Mouse (Mus musculus) CH12.LX (cell line): ENCODE results near the gene Mrpl38. TPM values are rescaled to one million over a fixed set of nuclear protein-coding genes. Genes with fewer than 3 reads are reported as not detected.
A peak's percentile ranks its signal among the peaks of the same experiment; 100 is the strongest.
"Not testable (repeated sequence)": the region's sequence is repeated elsewhere in the genome, so short reads cannot be mapped to it uniquely, and the experiment has no call there.

Source experiments
- DNase-seq: peaks from one replicate; pipeline ENCODE4 v3.0.0-alpha.2; 2013; ENCODE audit errors: extremely low read depth
- H3K27ac ChIP-seq: 2 replicates; pipeline ENCODE4 v1.5.1; 2012; ENCODE audit warnings: low read depth, mild to moderate bottlenecking, control low read depth, moderate library complexity; ENCODE audit not compliant: insufficient read depth
- H3K27me3 ChIP-seq: replicated peaks from 2 replicates; pipeline ENCODE3; 2012; ENCODE audit warnings: inconsistent platforms
- H3K36me3 ChIP-seq, 2 experiments: replicated peaks in 1 of 2; 2 replicates each; pipeline versions ENCODE3 to v1.6.1; 2012; ENCODE audit warnings: inconsistent platforms in 1 of 2, low read length in 1 of 2, mild to moderate bottlenecking in 1 of 2, mixed read lengths in 1 of 2, moderate library complexity in 1 of 2; ENCODE audit not compliant: control insufficient read depth in 1 of 2, insufficient read depth in 1 of 2
- H3K4me1 ChIP-seq, 2 experiments: 2 replicates each; pipeline ENCODE4 v1.6.1; 2012; ENCODE audit warnings: inconsistent platforms in 1 of 2, moderate library complexity in 1 of 2; ENCODE audit not compliant: insufficient read depth in 2 of 2, control insufficient read depth in 1 of 2
- H3K4me2 ChIP-seq: 2 replicates; pipeline ENCODE4 v1.6.1; 2012; ENCODE audit warnings: low read depth, mild to moderate bottlenecking, control low read depth; ENCODE audit not compliant: poor library complexity, insufficient read depth, severe bottlenecking
- H3K4me3 ChIP-seq, 3 experiments: fragments of 150-350 bp in 1 of 3; sonication (generic) in 1 of 3; replicated peaks in 1 of 3; 2 replicates each; pipeline versions ENCODE3 to v1.5.1; 2011 to 2012; ENCODE audit warnings: low read depth in 2 of 3, low read length in 2 of 3, mild to moderate bottlenecking in 2 of 3, moderate library complexity in 2 of 3, control low read depth in 1 of 3, improper control_type of control experiment in 1 of 3, inconsistent platforms in 1 of 3, mixed read lengths in 1 of 3; ENCODE audit not compliant: poor library complexity in 1 of 3
- H3K79me2 ChIP-seq: replicated peaks from 2 replicates; pipeline ENCODE4 v1.6.1; 2012; ENCODE audit warnings: mild to moderate bottlenecking, moderate library complexity; ENCODE audit not compliant: control insufficient read depth, poor library complexity, insufficient read depth, severe bottlenecking; ENCODE audit errors: extremely low read depth
- H3K9ac ChIP-seq: 2 replicates; pipeline ENCODE4 v1.6.1; 2012; ENCODE audit warnings: low read depth, mild to moderate bottlenecking, control low read depth, moderate library complexity; ENCODE audit not compliant: insufficient read depth
- H3K9me3 ChIP-seq: replicated peaks from 2 replicates; pipeline ENCODE3; 2012; ENCODE audit warnings: low read length, inconsistent platforms, mixed read lengths
- BHLHE40 ChIP-seq: IDR thresholded peaks from 2 replicates; pipeline ENCODE4 v1.6.1; 2011; ENCODE audit warnings: mild to moderate bottlenecking, low read depth, low read length, improper control_type of control experiment
- CHD1 ChIP-seq: IDR thresholded peaks from 2 replicates; pipeline ENCODE4 v1.6.1; 2012; ENCODE audit warnings: low read depth, low read length, improper control_type of control experiment, inconsistent platforms
- E2F4 ChIP-seq: IDR thresholded peaks from 2 replicates; pipeline ENCODE4 v1.6.1; 2011; ENCODE audit warnings: low read depth, low read length, improper control_type of control experiment; ENCODE audit not compliant: insufficient replicate concordance
- EP300 ChIP-seq: IDR thresholded peaks from 2 replicates; pipeline ENCODE4 v1.6.1; 2011; ENCODE audit warnings: low read length, improper control_type of control experiment
- ETS1 ChIP-seq: conservative IDR thresholded peaks from 2 replicates; pipeline ENCODE4 v1.6.1; 2012; ENCODE audit warnings: low read depth, mild to moderate bottlenecking, inconsistent platforms, low read length, improper control_type of control experiment, moderate library complexity
- HCFC1 ChIP-seq: IDR thresholded peaks from 2 replicates; pipeline ENCODE4 v1.6.1; 2012; ENCODE audit warnings: low read depth, mild to moderate bottlenecking, inconsistent platforms, low read length, improper control_type of control experiment
- IRF4 ChIP-seq: IDR thresholded peaks from 2 replicates; pipeline ENCODE4 v1.6.1; 2014; ENCODE audit warnings: low read depth, mild to moderate bottlenecking, inconsistent platforms, low read length, improper control_type of control experiment
- JUND ChIP-seq: conservative IDR thresholded peaks from 2 replicates; pipeline ENCODE4 v1.6.1; 2011; ENCODE audit warnings: low read depth, low read length, improper control_type of control experiment
- KAT2A ChIP-seq: IDR thresholded peaks from 2 replicates; pipeline ENCODE4 v1.6.1; 2012; ENCODE audit warnings: low read length, improper control_type of control experiment, inconsistent platforms; ENCODE audit not compliant: insufficient replicate concordance
- MAFK ChIP-seq: IDR thresholded peaks from 2 replicates; pipeline ENCODE4 v1.6.1; 2011; ENCODE audit warnings: low read length, improper control_type of control experiment; ENCODE audit not compliant: insufficient replicate concordance
- MAX ChIP-seq: IDR thresholded peaks from 2 replicates; pipeline ENCODE4 v1.6.1; 2011; ENCODE audit warnings: low read length, improper control_type of control experiment
- MAZ ChIP-seq: IDR thresholded peaks from 2 replicates; pipeline ENCODE4 v1.6.1; 2012; ENCODE audit warnings: low read depth, mild to moderate bottlenecking, inconsistent platforms, low read length, improper control_type of control experiment, moderate library complexity
- MYC ChIP-seq: IDR thresholded peaks from 2 replicates; pipeline ENCODE4 v1.6.1; 2011; ENCODE audit warnings: low read depth, mild to moderate bottlenecking, improper control_type of control experiment, low read length
- NRF1 ChIP-seq: IDR thresholded peaks from 2 replicates; pipeline ENCODE4 v1.6.1; 2014; ENCODE audit warnings: low read depth, mild to moderate bottlenecking, inconsistent platforms, low read length, improper control_type of control experiment, moderate library complexity
- POLR2AphosphoS2 ChIP-seq: IDR thresholded peaks from 2 replicates; pipeline ENCODE4 v1.6.1; 2011; ENCODE audit warnings: low read depth, low read length, improper control_type of control experiment
- SIN3A ChIP-seq: IDR thresholded peaks from 2 replicates; pipeline ENCODE4 v1.6.1; 2012; ENCODE audit warnings: low read length, improper control_type of control experiment, inconsistent platforms
- SMC3 ChIP-seq: IDR thresholded peaks from 2 replicates; pipeline ENCODE4 v1.6.1; 2011; ENCODE audit warnings: low read depth, low read length, improper control_type of control experiment
- TCF12 ChIP-seq: IDR thresholded peaks from 2 replicates; pipeline ENCODE4 v1.6.1; 2014; ENCODE audit warnings: low read depth, mild to moderate bottlenecking, inconsistent platforms, low read length, improper control_type of control experiment
- USF1 ChIP-seq: IDR thresholded peaks from 2 replicates; pipeline ENCODE4 v1.6.1; 2014; ENCODE audit warnings: low read depth, mild to moderate bottlenecking, inconsistent platforms, low read length, improper control_type of control experiment
- ZMIZ1 ChIP-seq: IDR thresholded peaks from 2 replicates; pipeline ENCODE4 v1.6.1; 2012; ENCODE audit warnings: low read depth, mild to moderate bottlenecking, inconsistent platforms, low read length, improper control_type of control experiment
- ZNF384 ChIP-seq: IDR thresholded peaks from 2 replicates; pipeline ENCODE4 v1.6.1; 2012; ENCODE audit warnings: low read depth, low read length, improper control_type of control experiment, inconsistent platforms
- dilution Hi-C: fragments of 300-500 bp; cut with MboI; formaldehyde crosslinking; loops from 2 replicates; pipeline ENCODE4 v1.14.3; 2020; ENCODE audit warnings: low sequenced_read_pairs; ENCODE audit not compliant: extremely low pct_unique_long_range_greater_than_20kb, extremely low pct_ligation_motif_present
- in situ Hi-C: fragments of 300-500 bp; cut with MboI; formaldehyde crosslinking; loops from 3 replicates; pipeline ENCODE4 v1.14.3; 2019; ENCODE audit warnings: low sequenced_read_pairs, low pct_ligation_motif_present, low pct_unique_long_range_greater_than_20kb, mixed read lengths
- polyA plus RNA-seq: library from polyadenylated mRNA; unstranded; fragments of >175 nt; gene quantifications from 2 replicates; pipeline ENCODE4 v1.2.1, GENCODE M21; 2012; ENCODE audit warnings: low read depth; ENCODE audit not compliant: insufficient read length
- total RNA-seq, 2 experiments: library from RNA; depleted of rRNA; stranded (reverse); fragments of 300-350 nt in 1 of 2; fragments of >200 nt in 1 of 2; gene quantifications; 2 replicates each; pipeline ENCODE4 v1.2.3; 2012 to 2014

The Mrpl38 gene
- total and polyA plus RNA-seq, 3 experiments: 109 to 188 (median 157) TPM

DNA sequence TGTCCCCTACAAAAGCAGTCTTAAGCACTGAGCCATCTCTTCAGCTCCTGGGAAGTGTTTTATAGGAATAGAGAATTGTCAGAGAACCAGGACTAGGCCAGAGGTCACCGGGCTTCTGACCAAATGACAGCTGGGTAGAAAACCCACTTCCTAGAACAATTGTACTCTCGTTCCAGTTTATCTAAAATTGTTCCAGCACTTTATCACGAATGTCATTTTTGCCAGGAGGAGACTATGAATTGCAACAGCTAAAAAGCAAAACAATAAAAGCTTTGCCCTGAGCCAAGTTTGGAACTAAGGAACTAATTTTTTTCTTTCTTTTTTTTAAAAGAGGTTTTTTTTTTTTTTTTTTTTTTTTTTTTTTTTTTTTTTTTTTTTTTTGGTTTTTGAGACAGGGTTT lies 43.1 kb downstream of the Mrpl38 start:
- no peak overlapping the region for H3K4me3 ChIP-seq
- H3K9ac ChIP-seq: no peak overlapping the region
- H3K36me3 ChIP-seq: no peaks in the 10 kb centered on the region
- H3K4me2 ChIP-seq: no peak overlapping the region
- DNase-seq: no peak
- dilution Hi-C loops (no loop called here), in situ Hi-C loops (no loop called here)
- peaks cover 4% of the 10 kb centered on the region for H3K27me3 ChIP-seq
- no peaks in the 10 kb centered on the region for H3K79me2 ChIP-seq
- H3K9me3 ChIP-seq: peaks cover 5% of the 10 kb centered on the region
- no peaks in the 10 kb centered on the region for H3K4me1 ChIP-seq
- H3K27ac ChIP-seq: no peak overlapping the region
- no peak for TF ChIP-seq MAZ
- TF ChIP-seq ZNF384: peak; percentile 74

DNA sequence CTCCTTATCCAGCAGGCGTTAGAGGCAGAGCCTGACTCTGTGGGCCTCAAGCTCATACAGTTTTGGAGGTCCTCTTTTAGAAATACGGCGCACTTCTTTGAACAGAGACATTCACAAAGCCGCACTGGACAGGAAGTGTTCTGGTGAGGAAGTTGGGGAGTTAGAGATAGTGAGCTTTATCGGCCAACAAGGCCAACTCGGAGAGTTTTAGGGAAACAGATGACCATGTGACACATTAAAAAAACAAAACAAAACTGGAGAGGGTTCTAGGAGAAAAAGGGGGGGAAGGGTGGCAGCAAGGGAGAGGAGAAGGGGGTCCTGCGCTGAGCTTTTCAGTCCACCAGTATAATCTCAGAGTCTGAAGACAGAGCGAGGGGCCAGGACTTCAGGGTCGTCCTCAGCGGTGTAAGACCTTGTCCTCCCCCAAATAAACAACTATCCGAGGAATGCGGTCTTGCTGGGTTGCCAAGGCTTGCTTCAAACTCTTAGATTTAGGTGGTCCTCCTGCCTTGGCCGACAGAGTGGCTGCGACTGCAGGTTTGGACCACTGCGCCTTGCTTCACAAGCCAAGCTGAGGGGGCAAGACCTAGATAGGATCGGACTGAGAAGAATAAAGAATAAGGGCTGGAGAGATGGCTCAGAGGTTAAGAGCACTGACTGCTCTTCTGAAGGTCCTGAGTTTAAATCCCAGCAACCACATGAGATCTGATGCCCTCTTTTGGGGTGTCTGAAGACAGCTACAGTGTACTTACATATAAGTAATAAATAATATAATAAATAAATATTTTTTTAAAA lies 44.7 kb downstream of the Mrpl38 start:
- no peak for DNase-seq
- Histone ChIP-seq H3K9me3 (peaks cover 5% of the 10 kb centered on the region), H3K4me1 (no peaks in the 10 kb centered on the region), H3K79me2 (no peaks in the 10 kb centered on the region), H3K4me2 (no peak overlapping the region), H3K4me3 (no peak overlapping the region), H3K36me3 (no peaks in the 10 kb centered on the region), H3K9ac (no peak overlapping the region), H3K27me3 (peaks cover under 1% of the 10 kb centered on the region), H3K27ac (no peak overlapping the region)
- TF ChIP-seq SIN3A (no peak), EP300 (no peak), MAX (no peak), HCFC1 (no peak), CHD1 (no peak), TCF12 (no peak), E2F4 (no peak), MAFK (no peak), KAT2A (no peak), BHLHE40 (no peak), ETS1 (no peak), SMC3 (no peak), NRF1 (no peak), ZMIZ1 (no peak), USF1 (no peak), JUND (no peak), IRF4 (no peak), MYC (no peak), POLR2AphosphoS2 (no peak)
- in situ Hi-C loops (no loop called here), dilution Hi-C loops (no loop called here)

DNA sequence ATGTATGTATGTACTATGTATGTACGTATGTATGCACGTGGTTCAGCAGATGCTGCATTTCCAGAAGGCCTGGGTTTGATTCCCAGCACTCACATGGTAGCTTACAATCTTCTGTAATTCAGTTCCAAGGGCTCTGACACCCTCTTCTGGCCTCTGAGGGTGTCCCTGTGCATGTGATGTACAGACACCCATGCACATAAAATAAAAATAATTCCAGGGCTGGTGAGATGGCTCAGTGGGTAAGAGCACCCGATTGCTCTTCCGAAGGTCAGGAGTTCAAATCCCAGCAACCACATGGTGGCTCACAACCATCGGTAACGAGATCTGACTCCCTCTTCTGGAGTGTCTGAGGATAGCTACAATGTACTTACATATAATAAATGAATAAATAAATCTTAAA lies 45.7 kb downstream of the Mrpl38 start:
- H3K79me2 ChIP-seq, H3K27ac ChIP-seq, dilution Hi-C loops, DNase-seq, H3K4me3 ChIP-seq, H3K4me1 ChIP-seq, H3K9ac ChIP-seq, H3K9me3 ChIP-seq, in situ Hi-C loops, H3K27me3 ChIP-seq, H3K36me3 ChIP-seq, H3K4me2 ChIP-seq: not testable (repeated sequence)
